Mouse (Mus musculus) CH12.LX (cell line): Measurements from ENCODE around the gene Sstr5.

Source experiments
- CTCF ChIP-seq, 2 experiments: IDR thresholded peaks in 1 of 2; conservative IDR thresholded peaks in 1 of 2; 2 replicates each; pipeline ENCODE4 v1.5.1; 2011 to 2012; ENCODE audit warnings: low read depth in 2 of 2, low read length in 2 of 2, improper control_type of control experiment in 1 of 2, inconsistent platforms in 1 of 2, mild to moderate bottlenecking in 1 of 2, moderate library complexity in 1 of 2
- MAFK ChIP-seq: IDR thresholded peaks from 2 replicates; pipeline ENCODE4 v1.6.1; 2011; ENCODE audit warnings: low read length, improper control_type of control experiment; ENCODE audit not compliant: insufficient replicate concordance
- MXI1 ChIP-seq: IDR thresholded peaks from 2 replicates; pipeline ENCODE4 v1.6.1; 2011; ENCODE audit warnings: mild to moderate bottlenecking, low read depth, low read length, improper control_type of control experiment
- RCOR1 ChIP-seq: conservative IDR thresholded peaks from 2 replicates; pipeline ENCODE4 v1.6.1; 2012; ENCODE audit warnings: low read depth, mild to moderate bottlenecking, inconsistent platforms, low read length, improper control_type of control experiment
- USF1 ChIP-seq: IDR thresholded peaks from 2 replicates; pipeline ENCODE4 v1.6.1; 2014; ENCODE audit warnings: low read depth, mild to moderate bottlenecking, inconsistent platforms, low read length, improper control_type of control experiment
- ZMIZ1 ChIP-seq: IDR thresholded peaks from 2 replicates; pipeline ENCODE4 v1.6.1; 2012; ENCODE audit warnings: low read depth, mild to moderate bottlenecking, inconsistent platforms, low read length, improper control_type of control experiment

- TF ChIP-seq USF1 (no peak), RCOR1 (no peak), CTCF (conservative IDR thresholded peaks at IDR 0.05 in 1 of 2, IDR thresholded peaks at IDR 0.05 in 1 of 2; ENCODE audit: low read depth in 2 of 2, low read length in 2 of 2) (no peak), MXI1 (no peak), ZMIZ1 (no peak), MAFK (no peak)
Measured at GRCm38 (mm10) chr17:25454272-25454671, 42.8 kb downstream of the Sstr5 start, which contains the start of gene Tekt4.
